In genomic region chr3:89830815-89831591, GRCm38 (mm10) we compare ENCODE assay signal across 9 mouse cellular contexts. TPM values are rescaled to one million over a fixed set of nuclear protein-coding genes. Genes with fewer than 3 reads are reported as not detected.
DNase-seq lines count a peak whose midpoint lies in the region; ATAC-seq and TF ChIP-seq lines count a peak whose summit lies in the region.
"Had no signal": no experiment of that assay in that cellular context is flagged by ENCODE, and none has a peak within 500 bp of the region (broad histone marks: within the 10 kb centered on the region; RNA-seq: fewer than 3 reads in every experiment).

Gene She (plus strand): TSS chr3:89831370.

- H3K9me3 ChIP-seq in intestine, embryonic 16.5 days (ENCODE audit: control insufficient read depth, low read length): no peaks in the 10 kb centered on the region
- no peaks in the 10 kb centered on the region for H3K9me3 ChIP-seq in stomach, embryonic 15.5 days

- 2% methylated on average over 82 of the region's 96 CpGs for WGBS in intestine, embryonic 16.5 days
- 4% methylated on average over 79 of the region's 96 CpGs for WGBS in lung, adult 2 months
- 2% methylated on average over 85 of the region's 96 CpGs for WGBS in stomach, embryonic 15.5 days

- peak; percentile 55; the same call in 1 of the 2 replicates for TF ChIP-seq POLR2A in lung, adult 2 months (IDR thresholded peaks at IDR 0.05; ENCODE audit: borderline replicate concordance, extremely low read depth, low read depth, low read length)

- H3K4me2 ChIP-seq in intestine, embryonic 16.5 days (ENCODE audit: low read depth, low read length): peak within 1 kb of the TSS; percentile 66
- peak within 1 kb of the TSS; percentile 74 for H3K4me2 ChIP-seq in stomach, embryonic 15.5 days

- TF ChIP-seq CTCF in lung, adult 2 months (IDR thresholded peaks at IDR 0.05; ENCODE audit: insufficient read depth, low read length): no peak

- H3K36me3 ChIP-seq in intestine, embryonic 16.5 days (ENCODE audit: control insufficient read depth, insufficient read depth, low read length): no peaks in the 10 kb centered on the region
- H3K36me3 ChIP-seq in stomach, embryonic 15.5 days: no peaks in the 10 kb centered on the region
- H3K36me3 ChIP-seq: G1E had no signal

- H3K9ac ChIP-seq in intestine, embryonic 16.5 days (ENCODE audit: low read depth, low read length): peak within 1 kb of the TSS; percentile 74
- peak within 1 kb of the TSS; percentile 29; the same call in 1 of the 2 replicates for H3K9ac ChIP-seq in stomach, embryonic 15.5 days

- H3K4me1 ChIP-seq in intestine, embryonic 16.5 days (ENCODE audit: control insufficient read depth, insufficient read depth, low read length): peaks cover 12% of the 10 kb centered on the region
- peaks cover 4% of the 10 kb centered on the region for H3K4me1 ChIP-seq in lung, adult 2 months (ENCODE audit: control insufficient read depth, insufficient read depth, low read length)
- peaks cover 11% of the 10 kb centered on the region; the same call in 1 of the 2 replicates for H3K4me1 ChIP-seq in stomach, embryonic 15.5 days

- peaks cover 50% of the 10 kb centered on the region for H3K27me3 ChIP-seq in intestine, embryonic 16.5 days (replicated peaks; ENCODE audit: control insufficient read depth, insufficient read depth, low read length)
- H3K27me3 ChIP-seq in stomach, embryonic 15.5 days (replicated peaks): peaks cover 56% of the 10 kb centered on the region

- H3K27ac ChIP-seq in intestine, embryonic 16.5 days (ENCODE audit: low read length): no peak within 1 kb of the TSS
- H3K27ac ChIP-seq in stomach, embryonic 15.5 days: peak within 1 kb of the TSS; percentile 44; the same call in 1 of the 2 replicates

- peak; percentile 53 for ATAC-seq in intestine, embryonic 16.5 days
- 0 out of 2 replicates have a peak, but pooled peaks have one; percentile 47 for ATAC-seq in stomach, embryonic 15.5 days (ENCODE audit: insufficient read depth, low FRiP score, low read depth)

- DNase-seq in ovary, postnatal 36 days (ENCODE audit: low spot score): peak; percentile 36
- DNase-seq in ovary, postnatal 10 days (ENCODE audit: low spot score): no peak
- peak; percentile 96 for DNase-seq in heart, adult 11 months
- DNase-seq in lung, adult 2 months: no peak
- no peak for DNase-seq in layer of hippocampus, postnatal 14 days (ENCODE audit: low spot score in 2 of 2)
- no peak for DNase-seq in frontal cortex, postnatal 25 days (ENCODE audit: low spot score in 2 of 2)

- H3K4me3 ChIP-seq in intestine, embryonic 16.5 days (ENCODE audit: low read length): peak within 1 kb of the TSS; percentile 55
- H3K4me3 ChIP-seq in lung, adult 2 months (replicated peaks; ENCODE audit: extremely low read depth, low read depth, low read length): peak within 1 kb of the TSS; percentile 62
- peak within 1 kb of the TSS; percentile 42 for H3K4me3 ChIP-seq in stomach, embryonic 15.5 days (replicated peaks)

RNA-seq across cellular contexts. Expression of gene She, which starts in this region (rescaled TPM):
- polyA plus RNA-seq in intestine, embryonic 16.5 days (2015; fragmentation: Nextera tagmentation; extraction: Ambion mirVana): 2.3 and 2.6 TPM in 2 replicates
- polyA plus RNA-seq in lung, adult 2 months (2012; rRNA removed): 15.1 and 16.3 TPM in 2 replicates
- 3.6 and 3.7 TPM in 2 replicates for polyA plus RNA-seq in stomach, embryonic 15.5 days (2015; fragmentation: Nextera tagmentation; extraction: Ambion mirVana)
- 1 to 10 TPM; 3.4 to 3.5 TPM for total RNA-seq in layer of hippocampus, postnatal 14 days (2021)
- total RNA-seq: G1E had no signal
- polyA plus RNA-seq: G1E had no signal

Comparison
In these comparisons a context has a peak if more than half of its experiments do, and no peak if none do; other contexts are left out.
1. DNase-seq: peak in ovary, postnatal 36 days (single experiment) and heart, adult 11 months (single experiment); none in ovary, postnatal 10 days (single experiment), lung, adult 2 months (single experiment), layer of hippocampus, postnatal 14 days (0 of 2) and frontal cortex, postnatal 25 days (0 of 2).
2. Peak in every context shown above with its lines, with median percentiles within 50 percentile points of each other: H3K4me3 ChIP-seq.